Mouse (Mus musculus) spleen, adult 2 months (tissue): ENCODE measurements at regions not wholly inside any gene's neighbourhood (a gene's known extent, or its start where the extent isn't known, plus 50 kb on each side); places are given as distances from the start of the nearest gene placed in this dataset.

Source experiments
- CTCF ChIP-seq: fragments of 200-500 bp; IDR thresholded peaks from 2 replicates; pipeline ENCODE4 v1.5.1; 2011; ENCODE audit warnings: mild to moderate bottlenecking, inconsistent platforms; ENCODE audit not compliant: insufficient read depth, insufficient read length, insufficient replicate concordance; ENCODE audit errors: extremely low read depth
- POLR2A ChIP-seq: fragments of 200-500 bp; IDR thresholded peaks from 2 replicates; pipeline ENCODE4 v1.6.1; 2011; ENCODE audit warnings: low read depth, low read length, inconsistent platforms

GRCm38 (mm10) chr5:73888391-73888790 is 179.8 kb downstream of the Usp46 start:
- no peak for TF ChIP-seq CTCF
- no peak for TF ChIP-seq POLR2A
